Mouse (Mus musculus): ENCODE results near the gene Arhgap24.

Gene Arhgap24

DNA sequence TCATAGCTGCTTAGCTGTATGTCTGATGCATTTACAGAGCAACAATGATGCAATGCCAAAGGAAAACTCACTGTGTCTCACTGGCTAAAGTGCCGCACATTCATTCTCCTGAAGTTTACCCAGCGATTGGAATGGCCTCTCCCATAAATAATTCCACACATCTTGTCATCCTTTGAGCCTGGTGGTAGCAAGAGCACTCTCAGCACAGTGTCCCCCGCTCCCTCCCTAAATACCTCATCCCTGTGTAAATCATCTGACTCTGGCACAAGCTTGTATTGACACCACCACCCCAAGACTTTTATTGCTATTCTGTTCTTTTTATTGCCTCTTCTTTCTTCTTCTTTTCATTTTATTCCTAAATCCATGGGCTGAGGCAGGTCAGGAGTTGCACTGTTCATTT lies 332.1 kb downstream of the Arhgap24 start:
- no peak for DNase-seq

DNA sequence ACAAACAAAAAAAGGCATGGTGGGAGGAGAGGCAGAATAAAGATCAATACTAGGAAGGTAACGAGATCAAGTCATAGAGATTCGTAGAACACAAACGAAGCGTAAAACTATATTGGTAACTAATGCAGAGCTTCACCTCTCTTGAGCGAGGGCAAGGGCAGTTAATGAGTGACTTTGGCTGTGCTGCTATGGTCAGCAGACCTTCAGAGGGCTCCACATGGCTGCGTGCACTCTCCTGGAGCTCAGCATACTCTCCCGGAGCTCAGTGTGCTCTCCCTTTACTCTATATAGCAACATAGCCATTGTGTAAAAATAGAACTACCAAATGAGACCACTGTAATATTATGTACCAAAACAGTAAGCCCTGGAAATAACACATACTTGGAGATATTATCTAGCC lies 336.4 kb downstream of the Arhgap24 start:
- DNase-seq, result peak; percentile 95

GRCm38 (mm10) chr5:102825538-102825937 lies 344.3 kb downstream of the Arhgap24 start:
- peak; percentile 71 for DNase-seq

- no peak for DNase-seq
Observed at GRCm38 (mm10) chr5:102839071-102839470, 357.9 kb downstream of the Arhgap24 start.

DNA sequence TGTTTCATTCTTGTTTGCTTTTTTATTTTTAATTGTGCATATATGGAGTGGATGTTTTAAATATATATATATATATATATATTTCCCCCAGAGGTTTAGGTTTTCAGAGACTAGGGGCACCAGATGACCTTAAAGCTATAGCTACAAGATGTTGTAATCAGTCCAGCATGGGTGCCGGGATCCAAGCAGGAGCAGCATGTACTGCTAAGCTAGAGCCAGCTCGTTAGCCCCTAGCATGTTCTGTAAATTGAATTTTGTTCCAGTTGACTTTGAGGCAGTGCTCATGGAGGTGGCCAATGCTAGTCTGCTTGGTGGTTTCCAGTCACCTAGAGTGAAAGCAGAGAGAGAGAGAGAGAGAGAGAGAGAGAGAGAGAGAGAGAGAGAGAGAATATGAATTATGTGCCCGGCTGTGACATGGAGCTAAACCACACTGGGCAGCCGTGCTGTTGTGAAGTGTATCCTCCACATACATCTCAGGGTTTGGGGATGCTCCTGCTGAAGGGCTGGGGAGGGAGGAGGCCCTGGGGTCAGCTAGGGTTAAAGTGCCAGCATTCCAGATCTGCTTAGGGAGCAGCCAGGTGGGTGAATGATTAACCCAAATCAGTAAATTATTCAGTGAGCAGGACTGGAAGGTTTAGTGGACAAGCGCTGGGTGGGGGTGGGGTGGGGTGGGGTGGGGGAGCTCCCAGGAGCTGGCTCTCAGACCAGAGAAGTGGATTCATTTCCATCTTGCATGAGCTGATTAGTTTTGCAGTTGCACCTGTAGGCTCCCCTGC lies 362.9 kb downstream of the Arhgap24 start:
- DNase-seq, result peak; percentile 96

GRCm38 (mm10) chr5:102844731-102845598 lies 363.8 kb downstream of the Arhgap24 start:
- DNase-seq, result peak; percentile 92

DNA sequence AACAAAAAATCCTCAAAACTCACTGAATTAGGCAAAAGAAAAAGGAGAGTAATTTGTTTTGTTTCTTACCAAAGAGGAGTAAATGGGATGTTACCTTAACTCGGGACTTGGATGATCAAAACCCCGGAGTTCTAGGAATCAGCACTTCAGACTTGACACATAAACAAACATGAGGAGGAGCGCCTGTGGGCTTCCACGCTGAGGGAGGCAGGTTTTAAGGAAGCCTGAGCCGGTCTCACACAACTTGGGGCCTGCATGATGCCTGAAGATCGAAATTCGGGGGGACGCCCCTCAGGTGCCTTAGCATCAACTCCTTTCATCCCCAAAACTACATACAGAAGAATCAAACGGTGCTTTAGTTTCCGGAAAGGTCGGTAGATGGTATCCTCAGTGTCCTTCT lies 364.6 kb downstream of the Arhgap24 start:
- no peak for DNase-seq

- peak; percentile 51 for DNase-seq
Observed at GRCm38 (mm10) chr5:102847859-102848258, 366.7 kb downstream of the Arhgap24 start.

- DNase-seq, result no peak
Observed at GRCm38 (mm10) chr5:102851761-102852160, 370.6 kb downstream of the Arhgap24 start.

DNA sequence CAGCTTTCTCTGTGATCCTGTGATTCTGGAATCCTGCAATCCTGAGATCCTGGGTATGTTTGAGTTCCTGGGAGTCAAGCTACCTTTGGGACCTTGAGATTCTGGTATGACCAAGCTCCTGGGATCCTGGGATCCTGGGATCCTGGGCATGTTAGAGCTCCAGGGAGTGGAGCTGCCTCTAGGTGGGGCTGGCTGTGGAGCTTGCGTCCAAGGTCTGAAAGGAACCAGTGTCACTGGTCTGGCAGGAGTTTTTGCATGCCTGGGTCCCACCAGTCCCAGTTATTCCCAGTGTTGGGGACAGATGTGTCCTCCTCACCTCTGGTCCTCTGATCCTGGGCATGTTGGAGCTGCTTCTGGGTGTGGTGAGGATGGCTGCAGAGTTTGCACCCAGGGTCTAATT lies 372.6 kb downstream of the Arhgap24 start:
- no peak for DNase-seq

DNA sequence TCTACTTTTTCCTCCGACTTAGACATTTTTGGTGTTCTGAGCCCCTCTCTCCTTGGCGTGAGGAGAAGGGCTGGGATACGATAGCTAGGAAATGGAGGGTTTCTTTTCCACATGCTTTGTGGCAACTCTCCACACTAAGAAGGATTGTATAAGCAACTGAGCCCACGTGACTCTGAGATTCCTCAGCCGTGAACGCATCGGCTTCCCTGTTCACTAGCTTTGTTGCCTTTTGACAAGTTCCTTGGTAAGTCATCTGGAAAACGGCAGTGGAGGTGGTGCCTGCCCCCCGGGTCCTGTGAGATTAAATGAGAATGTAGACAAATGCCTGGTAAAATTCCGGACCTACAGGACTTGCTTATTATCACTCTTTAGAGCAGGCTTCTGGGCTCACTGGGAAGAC lies 374.6 kb downstream of the Arhgap24 start:
- peak; percentile 71 for DNase-seq

DNA sequence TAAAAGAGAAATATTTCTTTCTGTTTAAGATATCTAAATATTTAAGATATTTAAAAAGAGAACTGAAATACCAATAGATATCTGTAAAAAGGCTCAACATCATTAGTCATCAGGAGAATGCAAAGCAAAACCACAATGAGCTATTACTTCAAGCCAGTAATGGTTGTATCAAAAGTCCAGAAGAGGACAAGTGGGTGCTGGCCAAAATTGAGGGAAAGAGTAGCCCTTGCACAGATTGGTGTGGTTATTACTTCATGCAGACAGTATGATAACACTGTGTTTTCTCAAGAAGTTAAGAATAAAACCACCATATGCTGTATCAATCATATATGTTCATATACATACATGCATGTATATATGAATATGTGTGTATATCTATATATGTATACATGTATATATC lies 376.9 kb downstream of the Arhgap24 start:
- no peak for DNase-seq

DNA sequence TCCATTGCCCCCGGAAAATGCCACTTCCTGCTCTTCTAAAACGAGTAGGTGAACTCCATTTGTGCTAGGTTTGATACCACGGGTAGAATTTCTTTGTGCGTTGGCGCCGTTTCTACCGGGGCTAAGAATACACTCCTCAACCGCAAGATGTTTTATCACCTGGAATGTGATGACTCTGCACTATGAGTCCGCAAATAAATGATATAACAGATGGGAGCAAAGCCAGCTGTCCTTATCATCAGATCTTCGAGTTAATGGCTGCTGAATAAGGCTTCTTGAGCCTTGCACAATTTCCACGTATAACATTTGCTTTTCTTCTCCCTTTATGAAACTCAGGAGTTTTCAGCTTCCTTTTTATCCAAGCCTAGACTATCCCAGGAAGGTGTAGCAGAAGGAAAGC lies 378.6 kb downstream of the Arhgap24 start:
- DNase-seq, result no peak

- peak; percentile 56 for DNase-seq
Observed at GRCm38 (mm10) chr5:102868196-102868595, 387.0 kb downstream of the Arhgap24 start.

DNA sequence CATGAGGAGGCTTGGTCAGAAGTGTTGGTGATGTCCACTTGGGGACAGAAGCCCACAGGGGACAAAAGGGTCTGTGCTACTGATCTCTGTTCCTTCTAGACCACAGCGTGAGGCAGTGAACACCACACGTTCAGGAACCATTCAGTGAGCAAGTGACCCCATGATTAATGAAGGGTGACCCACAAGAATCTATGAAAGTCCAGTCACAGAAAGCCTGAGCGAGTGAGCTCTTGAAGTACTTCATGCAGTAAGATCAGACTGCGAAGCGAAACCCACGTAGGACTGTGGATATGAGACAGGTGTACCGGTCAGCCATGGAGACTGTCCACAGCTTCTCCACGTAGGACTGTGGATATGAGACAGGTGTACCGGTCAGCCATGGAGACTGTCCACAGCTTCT lies 391.8 kb downstream of the Arhgap24 start:
- peak; percentile 57 for DNase-seq

DNA sequence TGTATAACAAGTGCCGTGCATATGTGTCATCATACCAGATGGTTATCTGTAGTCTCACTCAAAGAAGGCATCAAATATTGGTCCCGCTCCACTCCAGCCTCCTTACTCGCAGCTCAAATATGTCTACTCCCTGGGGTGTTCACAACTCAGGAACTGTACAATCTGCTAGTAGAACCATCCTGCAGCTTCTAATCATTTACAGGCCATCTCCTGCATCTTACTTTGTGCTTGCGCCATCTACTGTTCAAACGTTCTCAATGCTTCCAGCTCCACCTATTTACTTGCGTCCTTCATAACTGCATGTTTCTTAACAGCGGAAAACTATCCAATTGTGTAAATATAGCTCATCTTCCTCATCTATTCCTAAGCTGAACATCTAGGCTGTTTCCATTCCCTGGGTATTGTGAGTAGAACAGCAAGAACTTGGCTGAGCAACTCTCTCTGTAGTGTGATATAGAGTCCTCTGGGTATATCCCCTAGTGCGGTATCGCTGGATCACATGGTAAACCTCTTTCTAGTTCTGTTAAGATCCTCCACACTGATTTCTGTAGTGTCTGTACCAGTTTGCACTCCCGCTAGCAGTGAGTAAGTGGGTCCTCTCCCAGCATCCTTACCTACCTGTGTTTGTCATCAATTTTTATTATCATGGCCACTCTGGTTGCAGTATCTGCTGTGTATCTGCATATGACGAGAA lies 393.6 kb downstream of the Arhgap24 start:
- peak; percentile 89 for DNase-seq

DNA sequence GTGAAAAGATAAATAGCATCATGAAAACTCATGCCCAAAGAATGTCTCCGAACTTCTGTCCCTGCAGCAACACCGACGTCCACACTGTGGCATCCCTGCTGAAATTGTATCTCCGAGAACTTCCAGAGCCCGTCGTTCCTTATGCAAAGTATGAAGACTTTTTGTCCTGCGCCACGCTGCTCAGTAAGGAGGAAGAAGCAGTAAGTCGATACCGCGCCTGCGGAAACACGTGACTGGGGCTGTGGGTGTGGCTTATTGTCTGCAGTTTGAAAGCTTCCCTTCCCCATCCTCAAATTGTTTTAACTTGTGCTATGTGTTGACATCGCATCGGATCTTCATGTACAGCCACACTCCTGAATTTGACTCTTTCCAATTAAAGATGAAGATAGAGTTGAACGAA lies 394.4 kb downstream of the Arhgap24 start:
- no peak for DNase-seq

GRCm38 (mm10) chr5:102888482-102889162 lies 407.4 kb downstream of the Arhgap24 start:
- DNase-seq, result no peak

- DNase-seq, result no peak
Observed at GRCm38 (mm10) chr5:102889163-102889488, 407.9 kb downstream of the Arhgap24 start.

DNA sequence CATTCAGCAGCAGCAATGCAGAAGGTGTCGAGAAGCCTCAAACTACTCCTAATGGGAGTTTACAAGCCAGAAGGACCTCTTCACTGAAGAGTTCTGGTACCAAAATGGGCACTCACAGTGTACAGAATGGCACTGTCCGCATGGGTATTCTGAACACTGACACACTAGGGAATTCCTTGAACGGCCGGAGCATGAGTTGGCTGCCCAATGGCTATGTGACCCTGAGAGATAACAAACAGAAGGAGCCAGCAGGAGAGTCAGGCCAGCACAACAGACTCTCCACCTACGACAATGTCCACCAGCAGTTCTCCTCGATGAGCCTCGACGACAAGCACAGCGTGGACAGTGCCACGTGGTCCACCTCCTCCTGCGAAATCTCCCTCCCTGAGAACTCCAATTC lies 411.0 kb downstream of the Arhgap24 start:
- no peak for DNase-seq

- peak; percentile 61 for DNase-seq
Observed at GRCm38 (mm10) chr5:102898301-102898700, 417.1 kb downstream of the Arhgap24 start.

DNA sequence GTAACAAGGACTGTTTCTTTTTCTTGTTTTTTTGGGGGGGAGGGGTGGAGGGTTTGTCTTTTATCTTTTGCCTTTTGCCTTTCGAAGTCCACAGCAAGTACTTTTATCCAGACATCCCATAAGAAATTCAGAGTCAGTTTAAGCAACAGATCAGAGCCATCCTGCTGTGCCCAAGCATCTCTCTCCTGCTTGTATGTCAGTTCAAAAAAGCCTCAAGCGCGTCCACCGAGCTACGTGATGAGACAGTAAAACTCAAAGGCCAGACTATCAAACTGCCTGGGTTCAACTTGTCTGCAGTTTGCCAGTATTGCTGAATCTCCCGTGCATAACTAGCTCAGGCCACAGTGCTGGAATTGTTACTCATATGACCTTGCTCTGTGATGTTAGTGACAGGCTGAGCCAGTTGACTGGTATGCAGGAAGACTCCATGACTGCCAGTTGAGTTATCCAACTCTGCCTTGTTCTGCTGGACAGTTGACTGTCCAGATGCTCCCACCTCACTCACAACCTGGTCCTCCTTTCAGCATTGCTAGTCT lies 418.6 kb downstream of the Arhgap24 start:
- no peak for DNase-seq

- peak; percentile 34 for DNase-seq
Observed at GRCm38 (mm10) chr5:102901176-102901575, 420.0 kb downstream of the Arhgap24 start.

Data from kidney, adult 9 months (tissue).